Mouse (Mus musculus): ENCODE data around the gene 4833427G06Rik. TPM values are rescaled to one million over a fixed set of nuclear protein-coding genes. Genes with fewer than 3 reads are reported as not detected.

4833427G06Rik gene
- total and polyA plus RNA-seq, 2 experiments from 2014 or later: 1.0 to 2.0 TPM

DNA sequence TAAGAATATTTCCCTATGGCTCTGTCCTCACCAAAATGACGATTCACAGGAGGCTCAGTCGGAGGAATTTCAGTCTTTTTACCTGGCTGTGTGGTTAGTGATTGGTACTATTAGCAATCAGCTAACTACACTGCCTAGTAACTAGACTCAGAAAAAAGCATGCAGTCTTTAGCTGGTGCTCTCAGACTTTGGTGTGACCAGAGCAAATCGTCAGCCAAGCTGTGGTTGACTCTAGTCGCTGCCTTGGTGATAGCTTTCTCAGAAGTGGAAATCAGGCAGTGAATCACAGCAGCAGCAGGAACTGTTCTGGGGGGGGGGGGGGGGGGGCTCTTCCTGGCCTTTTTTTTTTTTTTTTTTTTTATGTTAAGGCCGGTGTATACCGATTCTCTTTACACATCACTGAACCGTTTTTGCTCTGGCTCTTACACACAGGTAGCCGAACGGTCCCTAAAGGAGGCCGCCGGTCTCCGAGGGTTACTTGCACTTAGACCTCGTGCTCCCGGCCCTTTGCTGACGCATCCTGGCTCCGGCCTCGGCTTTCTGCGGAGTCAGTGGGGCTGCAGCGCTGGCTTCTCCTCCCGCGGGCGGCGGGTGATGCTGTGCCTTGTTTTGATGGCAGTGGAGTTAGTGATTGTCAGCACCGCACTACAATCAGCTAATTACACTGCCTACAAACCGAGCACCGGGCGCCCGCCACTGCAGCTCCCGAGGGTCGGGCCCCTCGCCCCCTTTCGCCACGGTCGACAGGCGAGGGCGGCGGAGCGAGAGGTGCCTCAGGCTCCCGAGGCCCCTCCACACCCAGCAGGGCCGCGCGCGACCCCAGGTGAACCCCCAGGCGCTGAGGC, 1.3 kb upstream of the 4833427G06Rik start:
- 1% methylated on average over 44 of the region's 44 CpGs for WGBS

DNA sequence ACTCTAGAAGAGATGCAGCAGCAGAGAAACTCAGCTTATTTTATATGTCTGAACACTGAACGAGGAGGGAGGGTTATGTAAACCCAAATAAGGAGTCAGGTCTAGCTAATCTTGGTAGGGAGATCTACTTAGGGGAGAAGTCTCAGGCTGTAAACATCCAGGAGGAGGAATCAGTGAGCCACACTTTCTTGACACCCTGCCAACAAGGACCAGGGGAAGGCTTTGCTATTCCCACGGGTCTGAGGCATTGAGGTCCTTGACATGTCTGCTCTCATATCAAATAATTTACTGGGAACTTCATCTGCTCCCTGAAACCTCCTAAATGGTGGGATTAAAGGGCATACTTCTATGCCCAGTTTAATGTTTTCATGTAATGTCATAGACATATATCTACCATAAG, 5.6 kb downstream of the 4833427G06Rik start:
- H3K27ac ChIP-seq: no peak overlapping the region
- H3K4me2 ChIP-seq (ENCODE audit: low read depth, low read length): no peak overlapping the region
- H3K36me3 ChIP-seq (ENCODE audit: insufficient read depth, low read length): no peaks in the 10 kb centered on the region
- no peaks in the 10 kb centered on the region for H3K27me3 ChIP-seq (ENCODE audit: insufficient read depth, low read length)
- no peak for ATAC-seq
- H3K4me1 ChIP-seq (ENCODE audit: insufficient read depth, low read length): no peaks in the 10 kb centered on the region
- no peak overlapping the region for H3K9ac ChIP-seq (replicated peaks; ENCODE audit: low read length)
- TF ChIP-seq CTCF (IDR thresholded peaks at IDR 0.05; ENCODE audit: low read depth): no peak
- 44% methylated on average over 2 of the region's 2 CpGs for WGBS
- DNase-seq (ENCODE audit: low spot score): no peak
- H3K9me3 ChIP-seq (ENCODE audit: low read length): no peaks in the 10 kb centered on the region
- no peak overlapping the region for H3K4me3 ChIP-seq (ENCODE audit: low read length)

More for the DNA sequence above, 1.3 kb upstream of the 4833427G06Rik start:
- ATAC-seq (peak; percentile 83), DNase-seq (ENCODE audit: low spot score) (peak; percentile 71)
- no peak for TF ChIP-seq CTCF (IDR thresholded peaks at IDR 0.05; ENCODE audit: low read depth)
- H3K4me1 ChIP-seq (ENCODE audit: insufficient read depth, low read length): no peaks in the 10 kb centered on the region; the same call in 1 of the 2 replicates
- peak overlapping the region; percentile 100 for H3K4me2 ChIP-seq (ENCODE audit: low read depth, low read length)
- H3K36me3 ChIP-seq (ENCODE audit: insufficient read depth, low read length): no peaks in the 10 kb centered on the region
- no peaks in the 10 kb centered on the region for H3K27me3 ChIP-seq (ENCODE audit: insufficient read depth, low read length)
- peak overlapping the region; percentile 65 for H3K4me3 ChIP-seq (ENCODE audit: low read length)
- peak overlapping the region; percentile 64 for H3K27ac ChIP-seq
- H3K9me3 ChIP-seq (ENCODE audit: low read length): no peaks in the 10 kb centered on the region
- peak overlapping the region; percentile 75 for H3K9ac ChIP-seq (replicated peaks; ENCODE audit: low read length)

DNA sequence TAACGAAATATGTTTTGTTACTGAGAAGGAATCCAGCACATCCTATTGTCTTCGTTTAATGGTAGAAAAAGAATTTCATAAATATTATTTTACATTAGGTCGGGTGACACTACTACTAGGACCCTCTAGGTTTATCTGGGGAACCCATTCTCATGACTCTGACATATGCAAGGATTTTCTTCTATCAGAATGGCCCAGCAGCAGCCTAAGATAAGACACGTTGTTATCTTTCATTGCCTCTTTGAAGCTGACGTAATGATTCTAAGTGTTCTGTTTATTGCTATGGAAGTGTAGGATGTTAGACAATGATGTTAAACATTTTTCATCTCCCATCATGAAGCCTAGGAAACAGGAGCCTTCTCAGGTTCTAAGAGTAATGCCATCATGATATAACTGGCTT, 8.2 kb downstream of the 4833427G06Rik start:
- DNase-seq (ENCODE audit: low spot score) (no peak), ATAC-seq (no peak)
- no peaks in the 10 kb centered on the region for H3K4me1 ChIP-seq (ENCODE audit: insufficient read depth, low read length)
- WGBS: 80% methylated on average over 5 of the region's 5 CpGs
- H3K9ac ChIP-seq (replicated peaks; ENCODE audit: low read length): no peak overlapping the region
- H3K4me2 ChIP-seq (ENCODE audit: low read depth, low read length): no peak overlapping the region
- H3K36me3 ChIP-seq (ENCODE audit: insufficient read depth, low read length): no peaks in the 10 kb centered on the region
- H3K27me3 ChIP-seq (ENCODE audit: insufficient read depth, low read length): no peaks in the 10 kb centered on the region
- H3K27ac ChIP-seq: no peak overlapping the region
- no peaks in the 10 kb centered on the region for H3K9me3 ChIP-seq (ENCODE audit: low read length)
- TF ChIP-seq CTCF (IDR thresholded peaks at IDR 0.05; ENCODE audit: low read depth): no peak
- no peak overlapping the region for H3K4me3 ChIP-seq (ENCODE audit: low read length)

DNA sequence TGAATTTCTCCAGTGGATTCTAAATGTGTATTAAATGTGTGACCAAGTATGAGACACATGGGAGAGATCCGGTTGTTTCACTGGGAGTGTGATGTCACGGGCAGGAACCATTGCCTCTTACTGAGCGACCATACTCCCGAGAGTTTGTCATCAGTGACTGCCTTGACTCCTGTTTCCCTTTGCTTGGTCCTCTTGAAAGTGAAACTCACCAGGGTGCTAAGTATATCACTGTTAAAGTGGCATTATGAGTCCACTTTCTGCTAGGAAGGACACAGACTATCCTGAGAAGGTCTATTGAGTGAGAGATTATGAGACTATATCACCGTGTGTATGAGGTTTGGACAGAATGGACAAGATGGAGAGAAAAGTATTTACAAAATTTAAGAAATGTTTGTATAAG, 20.3 kb downstream of the 4833427G06Rik start:
- 83% methylated on average over 5 of the region's 5 CpGs for WGBS
- no peaks in the 10 kb centered on the region for H3K9me3 ChIP-seq (ENCODE audit: low read length)
- no peak overlapping the region for H3K27ac ChIP-seq
- DNase-seq (ENCODE audit: low spot score) (no peak), ATAC-seq (no peak)
- no peak for TF ChIP-seq CTCF (IDR thresholded peaks at IDR 0.05; ENCODE audit: low read depth)
- no peak overlapping the region for H3K4me2 ChIP-seq (ENCODE audit: low read depth, low read length)
- H3K27me3 ChIP-seq (ENCODE audit: insufficient read depth, low read length): no peaks in the 10 kb centered on the region
- no peak overlapping the region for H3K4me3 ChIP-seq (ENCODE audit: low read length)
- 0 out of 2 replicates have a peak, but pooled peaks cover under 1% of the 10 kb centered on the region for H3K4me1 ChIP-seq (ENCODE audit: insufficient read depth, low read length)
- H3K36me3 ChIP-seq (ENCODE audit: insufficient read depth, low read length): no peaks in the 10 kb centered on the region
- no peak overlapping the region for H3K9ac ChIP-seq (replicated peaks; ENCODE audit: low read length)

DNA sequence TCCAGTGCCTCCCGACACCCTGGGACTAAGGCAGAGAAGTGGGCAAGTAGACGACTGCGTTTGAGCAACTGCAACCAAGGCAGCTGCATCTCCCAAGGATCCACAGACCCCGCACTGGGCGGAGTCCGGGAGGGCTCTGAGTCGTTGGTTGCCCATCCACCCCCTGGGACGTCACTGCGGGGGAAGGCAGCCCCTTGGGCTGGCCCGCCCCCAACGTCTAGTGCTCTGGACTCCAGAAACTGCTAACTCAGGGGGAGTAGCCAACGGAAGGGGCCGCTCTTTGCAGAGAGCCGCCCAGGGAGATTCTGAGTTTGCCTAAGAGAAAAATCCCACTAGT, 24.9 kb downstream of the 4833427G06Rik start, which contains the start of gene Layn:
Gene Layn (minus strand): TSS at position 116 of the 337 bp plus-strand sequence.
- TF ChIP-seq CTCF (IDR thresholded peaks at IDR 0.05; ENCODE audit: low read depth): no peak
- H3K27ac ChIP-seq: no peak within 1 kb of the TSS
- H3K27me3 ChIP-seq (ENCODE audit: insufficient read depth, low read length): no peaks in the 10 kb centered on the region
- H3K4me1 ChIP-seq (ENCODE audit: insufficient read depth, low read length): 0 out of 2 replicates have a peak, but pooled peaks cover 5% of the 10 kb centered on the region
- peak within 1 kb of the TSS; percentile 61 for H3K4me2 ChIP-seq (ENCODE audit: low read depth, low read length)
- no peaks in the 10 kb centered on the region for H3K9me3 ChIP-seq (ENCODE audit: low read length)
- peak; percentile 85 for ATAC-seq
- peak; percentile 79 for DNase-seq (ENCODE audit: low spot score)
- H3K36me3 ChIP-seq (ENCODE audit: insufficient read depth, low read length): no peaks in the 10 kb centered on the region
- H3K9ac ChIP-seq (replicated peaks; ENCODE audit: low read length): peak within 1 kb of the TSS; percentile 14; the same call in 1 of the 2 replicates
- peak within 1 kb of the TSS; percentile 30 for H3K4me3 ChIP-seq (ENCODE audit: low read length)
- 2% methylated on average over 14 of the region's 14 CpGs for whole genome bisulfite sequencing

DNA sequence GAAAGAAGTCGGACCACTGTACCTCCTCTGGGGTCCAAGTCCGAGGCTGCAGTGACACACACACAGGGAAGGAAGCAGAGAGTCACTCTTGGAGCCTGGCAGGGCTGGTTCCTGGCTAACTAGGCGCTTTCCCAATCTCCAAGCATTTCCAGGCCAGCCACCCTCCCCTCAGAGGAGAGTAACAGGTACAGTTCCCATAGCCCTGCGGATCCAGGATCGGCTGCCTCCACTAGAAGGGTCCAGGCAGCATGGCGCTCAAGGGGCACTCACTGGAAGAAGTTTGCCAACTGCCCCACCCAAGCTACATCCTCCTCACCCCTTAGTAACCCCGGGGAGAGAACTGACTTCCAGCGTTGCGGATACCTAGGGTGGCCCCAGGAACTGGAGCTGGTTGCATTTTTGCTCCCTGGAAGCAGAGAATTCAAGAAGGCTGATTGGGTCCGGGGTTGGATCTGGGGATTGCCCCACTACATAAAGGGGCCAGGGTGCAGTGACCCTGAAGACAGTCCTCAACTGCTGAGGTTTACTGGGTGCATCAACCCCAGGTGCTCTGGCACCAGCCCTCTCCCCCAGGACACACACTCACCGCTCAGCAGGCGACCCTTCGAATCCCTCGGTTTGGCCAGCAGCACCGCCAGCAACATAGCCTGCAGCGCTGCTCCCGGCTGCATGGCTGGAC, 25.4 kb downstream of the 4833427G06Rik start:
- no peak overlapping the region for H3K27ac ChIP-seq
- no peak for TF ChIP-seq CTCF (IDR thresholded peaks at IDR 0.05; ENCODE audit: low read depth)
- no peaks in the 10 kb centered on the region for H3K27me3 ChIP-seq (ENCODE audit: insufficient read depth, low read length)
- 0 out of 2 replicates have a peak, but pooled peaks cover 5% of the 10 kb centered on the region for H3K4me1 ChIP-seq (ENCODE audit: insufficient read depth, low read length)
- H3K9me3 ChIP-seq (ENCODE audit: low read length): no peaks in the 10 kb centered on the region
- H3K4me2 ChIP-seq (ENCODE audit: low read depth, low read length): peak overlapping the region; percentile 61
- ATAC-seq: peak; percentile 63
- H3K36me3 ChIP-seq (ENCODE audit: insufficient read depth, low read length): no peaks in the 10 kb centered on the region
- peak overlapping the region; percentile 14; the same call in 1 of the 2 replicates for H3K9ac ChIP-seq (replicated peaks; ENCODE audit: low read length)
- no peak for DNase-seq (ENCODE audit: low spot score)
- whole genome bisulfite sequencing: 1% methylated on average over 17 of the region's 17 CpGs
- H3K4me3 ChIP-seq (ENCODE audit: low read length): peak overlapping the region; percentile 30
